Mouse (Mus musculus) lung, postnatal 14 days (tissue): ENCODE measurements around the gene 2310039H08Rik.

ENCODE experiments used
- DNase-seq: peaks from one replicate; pipeline ENCODE4 v3.0.0; 2021

2310039H08Rik gene

GRCm38 (mm10) chr17:46810672-46811071 lies 38.2 kb downstream of the 2310039H08Rik start:
- DNase-seq, result no peak

- DNase-seq, result no peak
Measured at GRCm38 (mm10) chr17:46812442-46812841, 40.0 kb downstream of the 2310039H08Rik start.

- DNase-seq, result no peak
Measured at GRCm38 (mm10) chr17:46813637-46814036, 41.2 kb downstream of the 2310039H08Rik start.

GRCm38 (mm10) chr17:46814497-46814896 lies 42.1 kb downstream of the 2310039H08Rik start:
- no peak for DNase-seq

- no peak for DNase-seq
Measured at GRCm38 (mm10) chr17:46816306-46816705, 43.9 kb downstream of the 2310039H08Rik start.

GRCm38 (mm10) chr17:46817734-46818158 lies 45.3 kb downstream of the 2310039H08Rik start:
- no peak for DNase-seq

- DNase-seq, result no peak
Measured at GRCm38 (mm10) chr17:46820628-46821027, 48.2 kb downstream of the 2310039H08Rik start.
